Mouse (Mus musculus): ENCODE measurements around the gene Brpf3.

Brpf3 gene

GRCm38 (mm10) chr17:28800671-28801412, at the start of gene Brpf3:
Gene Brpf3 (plus strand): TSS chr17:28801090.
- in situ Hi-C loops (cut with MboI; ENCODE audit: unreplicated experiment in 2 of 2) = no loop called here

- in situ Hi-C loops (cut with MboI; ENCODE audit: unreplicated experiment in 2 of 2) = loop anchor here (5.0 to 25.0 kb wide), 4 partner anchors 98 to 481 kb away; partner anchors contain the start of genes Pnpla1 (in 2 of the 2) and Cpne5 (in 1 of the 2)
Observed at GRCm38 (mm10) chr17:28756447-28756846, 44.4 kb upstream of the Brpf3 start.

GRCm38 (mm10) chr17:28757470-28757869, 43.4 kb upstream of the Brpf3 start:
- in situ Hi-C loops (cut with MboI; ENCODE audit: unreplicated experiment in 2 of 2) = loop anchor here (5.0 to 25.0 kb wide), 4 partner anchors 97 to 480 kb away; partner anchors contain the start of genes Pnpla1 (in 2 of the 2) and Cpne5 (in 1 of the 2)

GRCm38 (mm10) chr17:28760736-28761312, 40.1 kb upstream of the Brpf3 start:
- in situ Hi-C loops (cut with MboI; ENCODE audit: unreplicated experiment in 2 of 2) = loop anchor here (25.0 kb wide), 2 partner anchors 101 to 476 kb away; partner anchors contain the start of genes Cpne5 (in 1 of the 2) and Pnpla1 (in 1 of the 2)

GRCm38 (mm10) chr17:28761871-28762270, 39.0 kb upstream of the Brpf3 start:
- in situ Hi-C loops (cut with MboI; ENCODE audit: unreplicated experiment in 2 of 2) = loop anchor here (25.0 kb wide), 2 partner anchors 100 to 475 kb away; partner anchors contain the start of genes Cpne5 (in 1 of the 2) and Pnpla1 (in 1 of the 2)

- in situ Hi-C loops (cut with MboI; ENCODE audit: unreplicated experiment in 2 of 2) = loop anchor here (25.0 kb wide), 2 partner anchors 96 to 471 kb away; partner anchors contain the start of genes Cpne5 (in 1 of the 2) and Pnpla1 (in 1 of the 2)
Observed at GRCm38 (mm10) chr17:28766203-28766602, 34.7 kb upstream of the Brpf3 start.

- in situ Hi-C loops (cut with MboI; ENCODE audit: unreplicated experiment in 2 of 2) = loop anchor here (25.0 kb wide), 2 partner anchors 95 to 470 kb away; partner anchors contain the start of genes Cpne5 (in 1 of the 2) and Pnpla1 (in 1 of the 2)
Observed at GRCm38 (mm10) chr17:28766781-28767515, 33.9 kb upstream of the Brpf3 start.

- in situ Hi-C loops (cut with MboI; ENCODE audit: unreplicated experiment in 2 of 2) = loop anchor here (25.0 kb wide), 2 partner anchors 93 to 468 kb away; partner anchors contain the start of genes Cpne5 (in 1 of the 2) and Pnpla1 (in 1 of the 2)
Observed at GRCm38 (mm10) chr17:28769121-28769874, 31.6 kb upstream of the Brpf3 start, which contains the start of gene Mapk13. Gene Mapk13 (plus strand): TSS chr17:28769297.

GRCm38 (mm10) chr17:28769875-28770421, 30.9 kb upstream of the Brpf3 start:
- in situ Hi-C loops (cut with MboI; ENCODE audit: unreplicated experiment in 2 of 2) = loop anchor here (25.0 kb wide), 2 partner anchors 92 to 467 kb away; partner anchors contain the start of genes Cpne5 (in 1 of the 2) and Pnpla1 (in 1 of the 2)

- in situ Hi-C loops (cut with MboI; ENCODE audit: unreplicated experiment in 2 of 2) = loop anchor here (25.0 kb wide), 2 partner anchors 91 to 466 kb away; partner anchors contain the start of genes Cpne5 (in 1 of the 2) and Pnpla1 (in 1 of the 2)
Observed at GRCm38 (mm10) chr17:28771289-28771688, 29.6 kb upstream of the Brpf3 start.

GRCm38 (mm10) chr17:28774303-28774702, 26.6 kb upstream of the Brpf3 start:
- in situ Hi-C loops (cut with MboI; ENCODE audit: unreplicated experiment in 2 of 2) = loop anchor here (25.0 kb wide), 2 partner anchors 88 to 463 kb away; partner anchors contain the start of genes Cpne5 (in 1 of the 2) and Pnpla1 (in 1 of the 2)

GRCm38 (mm10) chr17:28775161-28775560, 25.7 kb upstream of the Brpf3 start:
- in situ Hi-C loops (cut with MboI; ENCODE audit: unreplicated experiment in 2 of 2) = no loop called here

GRCm38 (mm10) chr17:28776817-28777216, 24.1 kb upstream of the Brpf3 start:
- in situ Hi-C loops (cut with MboI; ENCODE audit: unreplicated experiment in 2 of 2) = no loop called here

GRCm38 (mm10) chr17:28777231-28778005, 23.5 kb upstream of the Brpf3 start:
- in situ Hi-C loops (cut with MboI; ENCODE audit: unreplicated experiment in 2 of 2) = no loop called here

GRCm38 (mm10) chr17:28779735-28780134, 21.2 kb upstream of the Brpf3 start:
- in situ Hi-C loops (cut with MboI; ENCODE audit: unreplicated experiment in 2 of 2) = no loop called here

GRCm38 (mm10) chr17:28780836-28781235, 20.1 kb upstream of the Brpf3 start:
- in situ Hi-C loops (cut with MboI; ENCODE audit: unreplicated experiment in 2 of 2) = no loop called here

- in situ Hi-C loops (cut with MboI; ENCODE audit: unreplicated experiment in 2 of 2) = no loop called here
Observed at GRCm38 (mm10) chr17:28781290-28782045, 19.4 kb upstream of the Brpf3 start.

- in situ Hi-C loops (cut with MboI; ENCODE audit: unreplicated experiment in 2 of 2) = no loop called here
Observed at GRCm38 (mm10) chr17:28785036-28785435, 15.9 kb upstream of the Brpf3 start.
